Mouse (Mus musculus) left cerebral cortex, adult 6 months (tissue): ENCODE measurements around the gene Ror2. TPM values are rescaled to one million over a fixed set of nuclear protein-coding genes. Genes with fewer than 3 reads are reported as not detected.

Experiments
- long read RNA-seq, 2 experiments: library from polyadenylated mRNA; unstranded; transcript quantifications; one replicate each; pipeline ENCODE4 v2.0.0; 2019 to 2020
- polyA plus RNA-seq: library from polyadenylated mRNA; unstranded; fragments of <200 nt; fragmentation: Nextera tagmentation; gene quantifications from 2 replicates; pipeline ENCODE4 v1.2.3, GENCODE M21; 2021

The Ror2 gene
- polyA plus RNA-seq = 0.42 and 0.60 TPM in 2 replicates
- long read RNA-seq, experiment 1, partial matches to known transcripts = 0 of 2 reads
- long read RNA-seq, experiment 1, other reads (novel, unspliced or antisense) = 1 of 2 reads
- long read RNA-seq, experiment 2 = 0 reads

DNA sequence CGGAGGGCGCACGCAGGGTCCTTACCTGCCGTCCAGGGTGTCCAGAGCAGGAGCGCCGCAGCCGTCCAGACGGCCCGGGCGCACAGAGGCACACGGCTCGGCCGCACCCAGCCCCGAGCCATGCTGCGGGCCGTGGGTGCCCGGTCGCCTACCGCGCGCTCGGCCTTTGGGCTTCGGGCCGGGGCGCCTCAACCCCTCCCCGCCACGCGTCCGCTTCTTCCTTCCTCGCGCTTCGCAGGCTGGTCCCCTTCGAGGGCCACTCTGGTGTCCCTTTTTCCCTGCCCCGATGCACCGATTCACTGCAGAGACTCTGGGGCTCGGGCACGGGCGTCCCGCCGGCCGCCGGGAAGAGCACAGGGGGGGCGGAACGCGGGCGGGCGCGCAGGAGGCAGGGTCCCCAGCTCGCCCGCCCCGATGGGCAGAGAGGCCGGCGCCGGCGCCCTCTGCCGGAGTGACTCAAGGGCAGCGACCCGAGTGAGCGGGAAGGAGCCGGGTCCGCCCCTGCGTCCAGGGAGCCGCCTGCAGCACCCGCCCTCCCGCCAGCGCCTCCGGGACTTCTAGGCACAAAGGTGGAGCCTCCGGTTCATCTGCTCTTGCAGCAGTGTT, at the start of gene Ror2:
Gene Ror2, minus strand, starts transcription at position 369 of the 606 bp plus-strand sequence.

Other genes with a start within 250 kb of the Ror2 start
- gene Sptlc1, start 91.3 kb upstream of the Ror2 start, polyA plus RNA-seq = 19.3 and 20.9 TPM in 2 replicates
- 0.21 and 0.73 TPM in 2 replicates for gene Msx2, start 186.9 kb upstream of the Ror2 start, polyA plus RNA-seq